ENCODE assay signal across 28 mouse cellular contexts in the genomic region with DNA sequence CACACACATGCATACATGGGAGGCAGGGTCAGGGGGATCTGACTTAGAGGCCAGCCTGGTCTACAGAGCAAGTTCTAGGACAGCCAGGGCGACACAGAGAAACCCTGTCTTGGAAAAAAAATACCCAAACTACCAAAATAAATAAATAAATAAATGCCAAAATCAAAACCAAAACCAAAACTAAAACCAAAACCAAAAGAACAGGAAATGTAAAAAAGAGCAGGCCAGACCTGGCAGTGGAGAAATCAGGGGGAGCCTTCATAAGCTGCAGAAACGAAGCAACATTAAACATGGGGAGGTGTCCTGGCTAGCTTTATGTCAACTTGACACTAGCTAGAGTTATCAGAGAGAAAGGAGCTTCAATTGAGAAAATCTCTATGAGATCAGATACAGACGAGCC. TPM values are rescaled to one million over a fixed set of nuclear protein-coding genes. Genes with fewer than 3 reads are reported as not detected.
DNase-seq lines count a peak whose midpoint lies in the region; ATAC-seq and TF ChIP-seq lines count a peak whose summit lies in the region.
"Had no signal": no experiment of that assay in that cellular context is flagged by ENCODE, and none has a peak within 500 bp of the region (broad histone marks: within the 10 kb centered on the region; RNA-seq: fewer than 3 reads in every experiment).

No protein-coding gene starts in this region.

- in situ Hi-C loops in CH12.LX (cut with MboI; ENCODE audit: low pct_ligation_motif_present, low pct_unique_long_range_greater_than_20kb, low sequenced_read_pairs), result no loop called here

- no peak for TF ChIP-seq POLR2A in CH12.LX (IDR thresholded peaks at IDR 0.05; ENCODE audit: low read depth, low read length)

- peak; percentile 84 for ATAC-seq in inflammation-experienced regulatory T-cells, adult 6 months
- ATAC-seq: forebrain, embryonic 15.5 days; intestine, embryonic 16.5 days had no signal

- no peak for TF ChIP-seq RAD21 in CH12.LX (IDR thresholded peaks at IDR 0.05; ENCODE audit: low read depth, low read length)

- TF ChIP-seq EP300 in CH12.LX (IDR thresholded peaks at IDR 0.05; ENCODE audit: low read length), result no peak

- peak overlapping the region; percentile 17; the same call in 1 of the 2 replicates for H3K4me3 ChIP-seq in gastrocnemius, adult 2 months
- peak overlapping the region in 1 of 3 experiments; percentile 58 for H3K4me3 ChIP-seq in CH12.LX (replicated peaks in 1 of 3; ENCODE audit: low read depth in 2 of 3, low read length in 2 of 3, poor library complexity in 1 of 3)
- H3K4me3 ChIP-seq: embryonic facial prominence, embryonic 10.5 days; embryonic facial prominence, embryonic 13.5 days; erythroblast, embryonic 14.5 days; forebrain, embryonic 12.5 days; forebrain, embryonic 15.5 days; heart, adult 2 months; heart, embryonic 10.5 days; heart, embryonic 13.5 days; hindbrain, embryonic 15.5 days had no signal

- TF ChIP-seq CTCF in gastrocnemius, adult 2 months (IDR thresholded peaks at IDR 0.05), result no peak
- no peak for TF ChIP-seq CTCF in CH12.LX (conservative IDR thresholded peaks at IDR 0.05 in 1 of 2, IDR thresholded peaks at IDR 0.05 in 1 of 2; ENCODE audit: low read depth in 2 of 2, low read length in 2 of 2)

- H3K9ac ChIP-seq in CH12.LX (ENCODE audit: insufficient read depth, low read depth), result 0 out of 2 replicates have a peak overlapping the region, but pooled peaks have one; percentile 3
- H3K9ac ChIP-seq: embryonic facial prominence, embryonic 13.5 days; forebrain, embryonic 12.5 days; forebrain, embryonic 15.5 days; heart, embryonic 13.5 days; hindbrain, embryonic 15.5 days had no signal

- intact Hi-C loops in gastrocnemius, adult 2 months (cut with DNase I), result no loop called here

- H3K36me3 ChIP-seq in CH12.LX (replicated peaks in 1 of 2; ENCODE audit: control insufficient read depth in 1 of 2, insufficient read depth in 1 of 2, low read length in 1 of 2), result peaks cover 13 to 67% of the 10 kb centered on the region in 2 experiments

- H3K9me3 ChIP-seq in CH12.LX (replicated peaks; ENCODE audit: low read length), result no peaks in the 10 kb centered on the region
- H3K9me3 ChIP-seq: embryonic facial prominence, embryonic 13.5 days; forebrain, embryonic 12.5 days; forebrain, embryonic 15.5 days; heart, embryonic 10.5 days had no signal

- no peaks in the 10 kb centered on the region for H3K27me3 ChIP-seq in CH12.LX (replicated peaks)
- H3K27me3 ChIP-seq: embryonic facial prominence, embryonic 13.5 days; forebrain, embryonic 12.5 days; forebrain, embryonic 15.5 days; heart, embryonic 13.5 days; hindbrain, embryonic 15.5 days had no signal

- H3K27ac ChIP-seq in gastrocnemius, adult 2 months, result peak overlapping the region; percentile 6; the same call in 1 of the 2 replicates
- H3K27ac ChIP-seq in CH12.LX (ENCODE audit: insufficient read depth, low read depth), result no peak overlapping the region
- H3K27ac ChIP-seq: embryonic facial prominence, embryonic 10.5 days; embryonic facial prominence, embryonic 13.5 days; forebrain, embryonic 12.5 days; forebrain, embryonic 15.5 days; heart, adult 2 months; heart, embryonic 10.5 days; heart, embryonic 13.5 days; hindbrain, embryonic 15.5 days had no signal

- H3K4me2 ChIP-seq in CH12.LX (ENCODE audit: insufficient read depth, low read depth, poor library complexity, severe bottlenecking), result peak overlapping the region; percentile 24; the same call in 1 of the 2 replicates
- H3K4me2 ChIP-seq: embryonic facial prominence, embryonic 13.5 days; forebrain, embryonic 12.5 days; forebrain, embryonic 15.5 days; heart, embryonic 13.5 days; hindbrain, embryonic 15.5 days had no signal

- dilution Hi-C loops in CH12.LX (cut with MboI; ENCODE audit: extremely low pct_ligation_motif_present, extremely low pct_unique_long_range_greater_than_20kb, low sequenced_read_pairs), result no loop called here

- no peaks in the 10 kb centered on the region for H3K79me2 ChIP-seq in CH12.LX (replicated peaks; ENCODE audit: control insufficient read depth, extremely low read depth, insufficient read depth, poor library complexity, severe bottlenecking)

- DNase-seq in gastrocnemius, adult 2 months, result no peak
- DNase-seq in gastrocnemius, adult 18-20 months (ENCODE audit: low spot score), result no peak
- peak; percentile 51 for DNase-seq in CD4-positive helper T cell, adult 2 months (ENCODE audit: low read depth, low spot score)
- DNase-seq in CH12.LX (ENCODE audit: extremely low read depth), result no peak
- no peak for DNase-seq in kidney, adult 8-10 months
- no peak for DNase-seq in spleen, adult 18-20 months
- no peak for DNase-seq in kidney, adult 9 months
- DNase-seq: adrenal gland, adult 8-10 months; adrenal gland, postnatal 25 days; cerebellum, adult 11-12 months; cerebellum, adult 8-10 months; cerebellum, postnatal 10 days; cerebellum, postnatal 36 days; embryo, embryonic 11 days; gastrocnemius, postnatal 14 days; heart, adult 2 months; heart, postnatal 14 days; heart, postnatal 4 days had no signal

- H3K4me1 ChIP-seq in CH12.LX (ENCODE audit: control insufficient read depth in 1 of 2, insufficient read depth in 2 of 2), result peaks cover 6 to 14% of the 10 kb centered on the region in 2 experiments
- H3K4me1 ChIP-seq: embryonic facial prominence, embryonic 10.5 days; embryonic facial prominence, embryonic 13.5 days; forebrain, embryonic 12.5 days; forebrain, embryonic 15.5 days; heart, embryonic 13.5 days; hindbrain, embryonic 15.5 days had no signal

TF ChIP-seq in CH12.LX, 34 proteins besides CTCF, POLR2A, EP300 and RAD21:
- TF ChIP-seq TCF12 (IDR thresholded peaks at IDR 0.05; ENCODE audit: low read depth, low read length), result no peak
- TF ChIP-seq IRF4 (IDR thresholded peaks at IDR 0.05; ENCODE audit: low read depth, low read length), result 0 out of 2 replicates have a peak, but pooled peaks have one; percentile 9
- peak; percentile 32; the same call in 1 of the 2 replicates for TF ChIP-seq ETS1 (conservative IDR thresholded peaks at IDR 0.05; ENCODE audit: low read depth, low read length)
- 0 out of 2 replicates have a peak, but pooled peaks have one; percentile 24 for TF ChIP-seq ZNF384 (IDR thresholded peaks at IDR 0.05; ENCODE audit: low read depth, low read length)

RNA-seq across cellular contexts. Expression of a gene that starts 29.1 kb away (rescaled TPM):
- 10 to 100 TPM; 23.6 to 30.6 TPM for total RNA-seq in gastrocnemius, adult 2 months (2021)
- 10 to 100 TPM; 25.8 to 28.3 TPM for total RNA-seq in gastrocnemius, adult 18-20 months (2021)
- total RNA-seq in CH12.LX (2012; rRNA removed) (29.1 and 33.6 TPM in 2 replicates), CH12.LX (2014; rRNA removed) (34.4 and 39.4 TPM in 2 replicates)
- polyA plus RNA-seq in CH12.LX (2012; ENCODE audit: insufficient read length, low read depth), result 55.1 and 56.5 TPM in 2 replicates
- 10 to 100 TPM; 23.1 to 79.6 (median 36.6) TPM for polyA plus RNA-seq in inflammation-experienced regulatory T-cells, adult 6 months (2017; shearing (Covaris generic))

RNA-seq across cellular contexts. Expression of a gene that starts 29.4 kb away (rescaled TPM):
- total RNA-seq in gastrocnemius, adult 2 months (2021), result under 1 TPM; 0.43 to 0.50 TPM
- total RNA-seq in gastrocnemius, adult 18-20 months (2021), result under 1 TPM; 0.55 to 0.57 TPM
- total RNA-seq in CH12.LX (2012; rRNA removed) (26.3 and 28.1 TPM in 2 replicates), CH12.LX (2014; rRNA removed) (51.3 and 52.0 TPM in 2 replicates)
- 44.1 and 45.6 TPM in 2 replicates for polyA plus RNA-seq in CH12.LX (2012; ENCODE audit: insufficient read length, low read depth)
- 10 to 100 TPM in 1 of 3 experiments, 1 to 10 TPM in 2; 3.3 to 22.4 (median 3.9) TPM for polyA plus RNA-seq in inflammation-experienced regulatory T-cells, adult 6 months (2017; shearing (Covaris generic))

RNA-seq across cellular contexts. Expression of a gene that starts 51.1 kb away (rescaled TPM):
- 10 to 100 TPM; 22.5 to 23.1 TPM for total RNA-seq in gastrocnemius, adult 2 months (2021)
- 10 to 100 TPM; 24.6 to 29.6 TPM for total RNA-seq in gastrocnemius, adult 18-20 months (2021)
- total RNA-seq in CH12.LX (2012; rRNA removed), result 13.5 and 14.8 TPM in 2 replicates
- 9.3 and 9.4 TPM in 2 replicates for total RNA-seq in CH12.LX (2014; rRNA removed)
- polyA plus RNA-seq in CH12.LX (2012; ENCODE audit: insufficient read length, low read depth), result 16.0 and 22.0 TPM in 2 replicates
- 1 to 10 TPM; 7.5 to 9.0 (median 7.7) TPM for polyA plus RNA-seq in inflammation-experienced regulatory T-cells, adult 6 months (2017; shearing (Covaris generic))

Comparison
In these comparisons a context has a peak if more than half of its experiments do, and no peak if none do; other contexts are left out.
1. RNA of a gene that starts 29.4 kb away (total RNA-seq): 26.3 to 52.0 TPM in CH12.LX; 0.55 to 0.57 TPM in gastrocnemius, adult 18-20 months and 0.43 to 0.50 TPM in gastrocnemius, adult 2 months; every median in the first group is over 10 times any median in the second.